ENCODE assay signal across 12 mouse cellular contexts in genomic region chr6:97353371-97353770, GRCm38 (mm10).
A peak's percentile ranks its signal among the peaks of the same experiment; 100 is the strongest.
DNase-seq lines count a peak whose midpoint lies in the region; ATAC-seq lines count a peak whose summit lies in the region.
"Had no signal": no experiment of that assay in that cellular context is flagged by ENCODE, and none has a peak within 500 bp of the region (broad histone marks: within the 10 kb centered on the region; RNA-seq: fewer than 3 reads in every experiment).

No protein-coding gene starts in this region.

- H3K4me3 ChIP-seq in hindbrain, embryonic 12.5 days = no peak overlapping the region
- no peak overlapping the region for H3K4me3 ChIP-seq in hindbrain, embryonic 11.5 days (ENCODE audit: low read depth, low read length)
- H3K4me3 ChIP-seq in embryonic facial prominence, embryonic 10.5 days = peak overlapping the region; percentile 45
- H3K4me3 ChIP-seq in forebrain, embryonic 12.5 days (replicated peaks) = peak overlapping the region; percentile 35
- peak overlapping the region; percentile 44 for H3K4me3 ChIP-seq in liver, embryonic 12.5 days
- H3K4me3 ChIP-seq: layer of hippocampus, adult 2 months had no signal

- DNase-seq in hindbrain, embryonic 11.5 days (ENCODE audit: low spot score) = no peak
- no peak for DNase-seq in embryonic facial prominence, embryonic 10.5 days (ENCODE audit: low spot score)
- DNase-seq in left cerebral cortex, postnatal 10 days (ENCODE audit: extremely low spot score in 1 of 2, low spot score in 2 of 2) = no peak
- DNase-seq in ovary, postnatal 10 days (ENCODE audit: low spot score) = no peak
- DNase-seq: adrenal gland, postnatal 36 days; heart, adult 18-20 months had no signal

- H3K4me2 ChIP-seq in hindbrain, embryonic 12.5 days (replicated peaks) = peak overlapping the region; percentile 24; the same call in 1 of the 2 replicates
- H3K4me2 ChIP-seq in hindbrain, embryonic 11.5 days (replicated peaks; ENCODE audit: low read depth, low read length) = no peak overlapping the region
- peak overlapping the region; percentile 46 for H3K4me2 ChIP-seq in forebrain, embryonic 12.5 days
- H3K4me2 ChIP-seq in liver, embryonic 12.5 days = peak overlapping the region; percentile 48

- intact Hi-C loops in left cerebral cortex, postnatal 10 days (cut with DNase I) = no loop called here

- no peaks in the 10 kb centered on the region for H3K27me3 ChIP-seq in hindbrain, embryonic 12.5 days
- H3K27me3 ChIP-seq in hindbrain, embryonic 11.5 days (ENCODE audit: control insufficient read depth, insufficient read depth, low read length) = no peaks in the 10 kb centered on the region
- H3K27me3 ChIP-seq in embryonic facial prominence, embryonic 10.5 days (replicated peaks; ENCODE audit: low read depth, poor library complexity, severe bottlenecking) = peaks cover 9% of the 10 kb centered on the region
- peaks cover 21% of the 10 kb centered on the region for H3K27me3 ChIP-seq in forebrain, embryonic 12.5 days
- H3K27me3 ChIP-seq in liver, embryonic 12.5 days (replicated peaks) = no peaks in the 10 kb centered on the region

- WGBS in hindbrain, embryonic 12.5 days = 42% methylated on average over 6 of the region's 6 CpGs
- 48% methylated on average over 6 of the region's 6 CpGs for WGBS in hindbrain, embryonic 11.5 days
- WGBS in embryonic facial prominence, embryonic 10.5 days = 38% methylated on average over 6 of the region's 6 CpGs
- WGBS in forebrain, embryonic 12.5 days = 33% methylated on average over 6 of the region's 6 CpGs
- WGBS in liver, embryonic 12.5 days (ENCODE audit: insufficient replicate concordance) = 43% methylated on average over 6 of the region's 6 CpGs

- no peaks in the 10 kb centered on the region for H3K36me3 ChIP-seq in hindbrain, embryonic 12.5 days
- no peaks in the 10 kb centered on the region for H3K36me3 ChIP-seq in hindbrain, embryonic 11.5 days (ENCODE audit: control insufficient read depth, insufficient read depth, low read length)
- no peaks in the 10 kb centered on the region for H3K36me3 ChIP-seq in embryonic facial prominence, embryonic 10.5 days (replicated peaks)
- no peaks in the 10 kb centered on the region for H3K36me3 ChIP-seq in forebrain, embryonic 12.5 days (replicated peaks)
- H3K36me3 ChIP-seq in liver, embryonic 12.5 days = no peaks in the 10 kb centered on the region

- peaks cover 31% of the 10 kb centered on the region for H3K4me1 ChIP-seq in hindbrain, embryonic 12.5 days
- H3K4me1 ChIP-seq in hindbrain, embryonic 11.5 days (replicated peaks; ENCODE audit: control insufficient read depth, insufficient read depth, low read length) = 0 out of 2 replicates have a peak, but pooled peaks cover 3% of the 10 kb centered on the region
- H3K4me1 ChIP-seq in embryonic facial prominence, embryonic 10.5 days = peaks cover 76% of the 10 kb centered on the region
- H3K4me1 ChIP-seq in forebrain, embryonic 12.5 days = peaks cover 65% of the 10 kb centered on the region
- peaks cover 43% of the 10 kb centered on the region for H3K4me1 ChIP-seq in liver, embryonic 12.5 days

- H3K9me3 ChIP-seq in hindbrain, embryonic 12.5 days (replicated peaks) = no peaks in the 10 kb centered on the region
- no peaks in the 10 kb centered on the region for H3K9me3 ChIP-seq in hindbrain, embryonic 11.5 days (ENCODE audit: control insufficient read depth, low read length)
- H3K9me3 ChIP-seq in embryonic facial prominence, embryonic 10.5 days = no peaks in the 10 kb centered on the region
- H3K9me3 ChIP-seq in forebrain, embryonic 12.5 days = no peaks in the 10 kb centered on the region
- no peaks in the 10 kb centered on the region for H3K9me3 ChIP-seq in liver, embryonic 12.5 days (replicated peaks)

- H3K9ac ChIP-seq in hindbrain, embryonic 12.5 days = no peak overlapping the region
- no peak overlapping the region for H3K9ac ChIP-seq in hindbrain, embryonic 11.5 days (ENCODE audit: low read depth, low read length)
- no peak overlapping the region for H3K9ac ChIP-seq in forebrain, embryonic 12.5 days
- H3K9ac ChIP-seq in liver, embryonic 12.5 days = no peak overlapping the region

- H3K27ac ChIP-seq in hindbrain, embryonic 12.5 days = no peak overlapping the region
- no peak overlapping the region for H3K27ac ChIP-seq in hindbrain, embryonic 11.5 days (ENCODE audit: low read depth, low read length)
- no peak overlapping the region for H3K27ac ChIP-seq in embryonic facial prominence, embryonic 10.5 days (replicated peaks)
- H3K27ac ChIP-seq in forebrain, embryonic 12.5 days = no peak overlapping the region; the same call in 1 of the 2 replicates
- peak overlapping the region; percentile 54; the same call in 1 of the 2 replicates for H3K27ac ChIP-seq in liver, embryonic 12.5 days
- H3K27ac ChIP-seq: layer of hippocampus, adult 2 months; macrophage had no signal

- no peak for ATAC-seq in hindbrain, embryonic 12.5 days (ENCODE audit: low FRiP score)
- no peak for ATAC-seq in hindbrain, embryonic 11.5 days (ENCODE audit: low FRiP score)
- ATAC-seq in forebrain, embryonic 12.5 days (ENCODE audit: low FRiP score) = no peak
- ATAC-seq in liver, embryonic 12.5 days = no peak
- no peak for ATAC-seq in megakaryocyte progenitor cell, adult 5-6 weeks (replicated peaks; ENCODE audit: poor library complexity)

Comparison
In these comparisons a context has a peak if more than half of its experiments do, and no peak if none do; other contexts are left out.
1. H3K4me3 ChIP-seq: peak in embryonic facial prominence, embryonic 10.5 days (single experiment), forebrain, embryonic 12.5 days (single experiment) and liver, embryonic 12.5 days (single experiment); none in hindbrain, embryonic 12.5 days (single experiment) and hindbrain, embryonic 11.5 days (single experiment).